Mouse (Mus musculus) heart, postnatal 0 days (tissue): ENCODE data around the gene 2310034G01Rik.

ENCODE experiments used
- CTCF ChIP-seq: IDR thresholded peaks from 2 replicates; pipeline ENCODE4 v1.5.1; 2016; ENCODE audit warnings: antibody characterized with exemption, control low read depth, low read depth
- EP300 ChIP-seq: IDR thresholded peaks from 2 replicates; pipeline ENCODE4 v1.6.1; 2016; ENCODE audit warnings: antibody characterized with exemption, low read depth

DNA sequence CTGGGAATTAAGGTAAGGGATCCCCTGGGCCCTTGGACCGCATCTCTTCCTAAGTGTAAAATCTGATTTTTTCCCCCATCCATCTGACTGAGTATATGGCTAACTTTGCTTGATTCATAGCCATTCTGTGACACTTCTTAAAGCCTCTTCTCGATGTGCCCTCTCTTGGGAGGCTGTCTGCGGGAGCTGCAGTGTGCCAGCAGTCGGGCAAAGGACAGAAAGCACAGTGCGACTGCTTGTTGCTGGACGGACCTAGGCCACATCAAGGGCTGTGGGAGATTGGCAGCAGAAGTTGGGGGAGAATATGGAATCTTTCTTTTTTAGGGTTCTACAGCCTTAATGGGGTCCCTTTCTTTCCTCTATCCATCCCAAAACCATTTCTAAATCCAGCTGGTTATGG, 49.3 kb upstream of the 2310034G01Rik start:
- TF ChIP-seq CTCF (no peak), EP300 (no peak)
